Mouse (Mus musculus): ENCODE results near the gene Nsmf.
A peak's percentile ranks its signal among the peaks of the same experiment; 100 is the strongest.

GRCm38 (mm10) chr2:25095109-25095850 is 41.1 kb downstream of the Nsmf start, which contains the start of gene Noxa1:
- TF ChIP-seq CTCF (conservative IDR thresholded peaks at IDR 0.05; ENCODE audit: low read length) = peak; percentile 60
- no peak for TF ChIP-seq NANOG (IDR thresholded peaks at IDR 0.05; ENCODE audit: borderline replicate concordance, low read length)
- TF ChIP-seq POU5F1 (IDR thresholded peaks at IDR 0.05; ENCODE audit: borderline replicate concordance, low read length) = no peak

All from E14TG2a.4 (cell line).